In the genomic region with DNA sequence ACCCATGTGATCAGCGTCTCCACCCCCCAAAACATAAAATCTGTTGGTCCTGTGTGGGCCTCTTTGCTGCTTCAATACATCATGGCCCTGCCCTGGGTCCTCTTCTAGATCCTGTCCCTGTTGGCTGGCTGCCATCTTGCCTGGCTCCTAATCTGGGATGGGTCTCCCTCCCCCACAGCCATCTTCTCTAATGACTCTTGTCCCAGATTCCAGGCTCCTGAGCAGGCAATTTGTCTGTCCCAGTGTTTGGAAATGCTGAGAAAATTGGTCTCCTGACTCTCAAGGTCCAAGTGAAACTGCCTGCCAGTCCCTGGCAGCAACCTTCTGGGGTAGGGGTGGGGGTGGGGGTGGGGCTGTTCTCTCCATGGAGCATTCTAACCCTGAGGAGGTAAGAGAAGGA, we compare ENCODE assay signal across 19 mouse cellular contexts. TPM values are rescaled to one million over a fixed set of nuclear protein-coding genes. Genes with fewer than 3 reads are reported as not detected.
DNase-seq lines count a peak whose midpoint lies in the region; ATAC-seq and TF ChIP-seq lines count a peak whose summit lies in the region.
"Had no signal": no experiment of that assay in that cellular context is flagged by ENCODE, and none has a peak within 500 bp of the region (broad histone marks: within the 10 kb centered on the region; RNA-seq: fewer than 3 reads in every experiment).

No protein-coding gene starts in this region.

- no peaks in the 10 kb centered on the region for H3K9me3 ChIP-seq in kidney, embryonic 15.5 days (replicated peaks)
- no peaks in the 10 kb centered on the region for H3K9me3 ChIP-seq in limb, embryonic 10.5 days (replicated peaks)
- H3K9me3 ChIP-seq: heart, embryonic 13.5 days; limb, embryonic 13.5 days; midbrain, embryonic 12.5 days; stomach, embryonic 15.5 days had no signal

- no peak for ATAC-seq in kidney, embryonic 15.5 days (replicated peaks; ENCODE audit: low FRiP score)
- ATAC-seq: forebrain, postnatal 0 days had no signal

- TF ChIP-seq POLR2A in kidney, adult 2 months (IDR thresholded peaks at IDR 0.05; ENCODE audit: low read depth, low read length): no peak

- no peak overlapping the region for H3K4me2 ChIP-seq in kidney, embryonic 15.5 days
- H3K4me2 ChIP-seq: heart, embryonic 13.5 days; hindbrain, embryonic 14.5 days; limb, embryonic 13.5 days; midbrain, embryonic 12.5 days; stomach, embryonic 15.5 days had no signal

- 86% methylated on average over 1 of the region's 1 CpGs for WGBS in kidney, embryonic 15.5 days
- WGBS in kidney, adult 2 months: 92% methylated on average over 1 of the region's 1 CpGs
- WGBS in limb, embryonic 10.5 days: 100% methylated on average over 1 of the region's 1 CpGs

- no peaks in the 10 kb centered on the region for H3K27me3 ChIP-seq in kidney, embryonic 15.5 days
- H3K27me3 ChIP-seq in kidney, adult 2 months (replicated peaks; ENCODE audit: control insufficient read depth, insufficient read depth, low read length): no peaks in the 10 kb centered on the region
- H3K27me3 ChIP-seq in limb, embryonic 10.5 days (ENCODE audit: low read depth, poor library complexity, severe bottlenecking): no peaks in the 10 kb centered on the region
- H3K27me3 ChIP-seq: CH12.LX; limb, embryonic 13.5 days; midbrain, embryonic 12.5 days; stomach, embryonic 15.5 days had no signal

- H3K9ac ChIP-seq in kidney, embryonic 15.5 days: no peak overlapping the region
- H3K9ac ChIP-seq: forebrain, postnatal 0 days; heart, embryonic 13.5 days; hindbrain, embryonic 14.5 days; limb, embryonic 13.5 days; midbrain, embryonic 12.5 days; stomach, embryonic 15.5 days had no signal

- H3K4me1 ChIP-seq in kidney, embryonic 15.5 days: peaks cover 25% of the 10 kb centered on the region
- H3K4me1 ChIP-seq in kidney, adult 2 months (ENCODE audit: control insufficient read depth, insufficient read depth, low read length): no peaks in the 10 kb centered on the region
- peaks cover 13% of the 10 kb centered on the region for H3K4me1 ChIP-seq in limb, embryonic 10.5 days
- H3K4me1 ChIP-seq: limb, embryonic 13.5 days; midbrain, embryonic 12.5 days had no signal

- H3K36me3 ChIP-seq in kidney, embryonic 15.5 days: peaks cover 6% of the 10 kb centered on the region
- H3K36me3 ChIP-seq in kidney, adult 2 months (ENCODE audit: control insufficient read depth, insufficient read depth, low read length): peaks cover 9% of the 10 kb centered on the region; the same call in 1 of the 2 replicates
- H3K36me3 ChIP-seq in limb, embryonic 10.5 days: no peaks in the 10 kb centered on the region
- H3K36me3 ChIP-seq: limb, embryonic 13.5 days; midbrain, embryonic 12.5 days; stomach, embryonic 15.5 days had no signal

- DNase-seq in kidney, adult 2 months: no peak
- DNase-seq in lung, postnatal 10 days: peak; percentile 39
- no peak for DNase-seq in lung, adult 18-20 months
- DNase-seq in Muller cell, postnatal 12 days (ENCODE audit: inconsistent ontology term): peak; percentile 56
- peak; percentile 69 for DNase-seq in adrenal gland, adult 8-10 months
- DNase-seq in embryo, embryonic 9.5 days (ENCODE audit: extremely low spot score): no peak
- DNase-seq in limb, embryonic 10.5 days (ENCODE audit: low spot score): no peak
- DNase-seq: cerebellum, adult 2 months; embryo, embryonic 11 days; forebrain, postnatal 0 days; gastrocnemius, postnatal 25 days; thymus, postnatal 36 days had no signal

- H3K27ac ChIP-seq in kidney, embryonic 15.5 days: 0 out of 2 replicates have a peak overlapping the region, but pooled peaks have one; percentile 10
- no peak overlapping the region for H3K27ac ChIP-seq in kidney, adult 2 months (ENCODE audit: insufficient read depth, low read depth, low read length)
- no peak overlapping the region for H3K27ac ChIP-seq in limb, embryonic 10.5 days
- H3K27ac ChIP-seq: heart, embryonic 13.5 days; hindbrain, embryonic 14.5 days; limb, embryonic 13.5 days; midbrain, embryonic 12.5 days; stomach, embryonic 15.5 days had no signal

- no peak for TF ChIP-seq CTCF in kidney, adult 2 months (conservative IDR thresholded peaks at IDR 0.05; ENCODE audit: insufficient read depth, insufficient read length, low read depth, low read length)

- no peak overlapping the region for H3K4me3 ChIP-seq in kidney, embryonic 15.5 days (replicated peaks)
- no peak overlapping the region for H3K4me3 ChIP-seq in kidney, adult 2 months (ENCODE audit: insufficient read depth, low read depth, low read length)
- no peak overlapping the region for H3K4me3 ChIP-seq in limb, embryonic 10.5 days
- H3K4me3 ChIP-seq: heart, embryonic 13.5 days; limb, embryonic 13.5 days; midbrain, embryonic 12.5 days; stomach, embryonic 15.5 days had no signal

RNA-seq across cellular contexts. Expression of a gene that starts 19.9 kb away (rescaled TPM):
- 16.6 and 20.4 TPM in 2 replicates for polyA plus RNA-seq in kidney, embryonic 15.5 days (2015; fragmentation: Nextera tagmentation; extraction: Ambion mirVana)
- 35.1 and 40.1 TPM in 2 replicates for polyA plus RNA-seq in kidney, adult 2 months (2012; rRNA removed)
- total RNA-seq in adrenal gland, adult 8-10 months (2022): 10 to 100 TPM; 34.2 to 35.9 (median 35.1) TPM
- polyA plus RNA-seq in limb, embryonic 10.5 days (2016; fragmentation: Nextera tagmentation; extraction: Ambion mirVana): 4.9 and 6.6 TPM in 2 replicates

RNA-seq across cellular contexts. Expression of a gene that starts 37.8 kb away (rescaled TPM):
- 1.7 and 2.7 TPM in 2 replicates for polyA plus RNA-seq in kidney, embryonic 15.5 days (2015; fragmentation: Nextera tagmentation; extraction: Ambion mirVana)
- 5.8 and 7.5 TPM in 2 replicates for polyA plus RNA-seq in kidney, adult 2 months (2012; rRNA removed)
- 10 to 100 TPM in 2 of 4 experiments, 1 to 10 TPM in 2; 4.4 to 21.5 (median 11.4) TPM for total RNA-seq in adrenal gland, adult 8-10 months (2022)
- 0.74 and 0.92 TPM in 2 replicates for polyA plus RNA-seq in limb, embryonic 10.5 days (2016; fragmentation: Nextera tagmentation; extraction: Ambion mirVana)

RNA-seq across cellular contexts. Expression of a gene that starts 40.3 kb away (rescaled TPM):
- 16.1 and 16.4 TPM in 2 replicates for polyA plus RNA-seq in kidney, embryonic 15.5 days (2015; fragmentation: Nextera tagmentation; extraction: Ambion mirVana)
- 9.8 and 12.4 TPM in 2 replicates for polyA plus RNA-seq in kidney, adult 2 months (2012; rRNA removed)
- total RNA-seq in adrenal gland, adult 8-10 months (2022): 100 to 1,000 TPM in 1 of 4 experiments, 10 to 100 TPM in 3; 21.3 to 114 (median 48.7) TPM
- 0.51 and 0.62 TPM in 2 replicates for polyA plus RNA-seq in limb, embryonic 10.5 days (2016; fragmentation: Nextera tagmentation; extraction: Ambion mirVana)
- total RNA-seq: CH12.LX had no signal

Comparison
In these comparisons a context has a peak if more than half of its experiments do, and no peak if none do; other contexts are left out.
1. DNase-seq: peak in lung, postnatal 10 days (single experiment), Muller cell, postnatal 12 days (single experiment) and adrenal gland, adult 8-10 months (single experiment); none in kidney, adult 2 months (single experiment), lung, adult 18-20 months (0 of 2), embryo, embryonic 9.5 days (single experiment) and limb, embryonic 10.5 days (single experiment).